Mouse (Mus musculus) kidney, embryonic 15.5 days (tissue): ENCODE data around the gene Fam107b. TPM values are rescaled to one million over a fixed set of nuclear protein-coding genes. Genes with fewer than 3 reads are reported as not detected.

Experiments used
- ATAC-seq: fragments of 200-750 bp; cut with Nextera tagmentation; replicated peaks from 2 replicates; pipeline ENCODE4 v1.8.0; 2017; ENCODE audit warnings: moderate TSS enrichment; ENCODE audit not compliant: low FRiP score
- H3K27ac ChIP-seq: fragments of 300-500 bp; sonication (generic); 2 replicates; pipeline ENCODE4 v1.5.1; 2015; ENCODE audit warnings: mild to moderate bottlenecking, inconsistent platforms
- H3K27me3 ChIP-seq: fragments of 300-500 bp; sonication (generic); 2 replicates; pipeline ENCODE4 v1.6.1; 2015; ENCODE audit warnings: inconsistent platforms
- H3K36me3 ChIP-seq: fragments of 300-500 bp; sonication (generic); 2 replicates; pipeline ENCODE4 v1.6.1; 2015; ENCODE audit warnings: inconsistent platforms
- H3K4me1 ChIP-seq: fragments of 300-500 bp; sonication (generic); 2 replicates; pipeline ENCODE4 v1.6.1; 2015; ENCODE audit warnings: inconsistent platforms
- H3K4me2 ChIP-seq: fragments of 300-500 bp; sonication (generic); 2 replicates; pipeline ENCODE4 v1.6.1; 2015; ENCODE audit warnings: moderate library complexity, mild to moderate bottlenecking, inconsistent platforms
- H3K4me3 ChIP-seq: fragments of 300-500 bp; sonication (generic); replicated peaks from 2 replicates; pipeline ENCODE4 v1.5.1; 2015; ENCODE audit warnings: mild to moderate bottlenecking, inconsistent platforms
- H3K9ac ChIP-seq: fragments of 300-500 bp; sonication (generic); 2 replicates; pipeline ENCODE4 v1.6.1; 2015; ENCODE audit warnings: mild to moderate bottlenecking, inconsistent platforms
- H3K9me3 ChIP-seq: fragments of 300-500 bp; sonication (generic); replicated peaks from 2 replicates; pipeline ENCODE4 v1.6.1; 2016; ENCODE audit warnings: inconsistent platforms
- WGBS: fragments of 180-500 bp; shearing (Covaris S2); methylation state at CpG from one replicate; pipeline ENCODE4 v1.1.7; 2015; ENCODE audit warnings: mixed read lengths; 5-methylcytosine and 5-hydroxymethylcytosine counted together
- polyA plus RNA-seq: library from polyadenylated mRNA; unstranded; fragments of >200 nt; fragmentation: Nextera tagmentation; extraction: Ambion mirVana; gene quantifications from 2 replicates; pipeline ENCODE4 v1.2.1, GENCODE M21; 2015

Fam107b gene
- polyA plus RNA-seq, 1 experiment from 2014 or later = 59.9 TPM

- Histone ChIP-seq H3K9ac (no peak overlapping the region), H3K27me3 (no peaks in the 10 kb centered on the region), H3K4me2 (no peak overlapping the region), H3K27ac (peak overlapping the region; percentile 45), H3K36me3 (no peaks in the 10 kb centered on the region), H3K4me3 (no peak overlapping the region), H3K9me3 (no peaks in the 10 kb centered on the region), H3K4me1 (peaks cover 14% of the 10 kb centered on the region)
- WGBS = 30% methylated on average over 2 of the region's 2 CpGs
- peak; percentile 49; the same call in 1 of the 2 replicates for ATAC-seq
These were observed 9.1 kb downstream of the Fam107b start for GRCm38 (mm10) chr2:3579316-3579902.

GRCm38 (mm10) chr2:3582830-3583229 is 12.5 kb downstream of the Fam107b start:
- no peak overlapping the region for H3K27ac ChIP-seq
- no peaks in the 10 kb centered on the region for H3K36me3 ChIP-seq
- no peaks in the 10 kb centered on the region for H3K9me3 ChIP-seq
- WGBS = 55% methylated on average over 2 of the region's 2 CpGs
- H3K4me2 ChIP-seq = no peak overlapping the region
- H3K4me1 ChIP-seq = peaks cover 3% of the 10 kb centered on the region; the same call in 1 of the 2 replicates
- H3K9ac ChIP-seq = no peak overlapping the region
- H3K27me3 ChIP-seq = no peaks in the 10 kb centered on the region
- no peak for ATAC-seq
- H3K4me3 ChIP-seq = no peak overlapping the region

GRCm38 (mm10) chr2:3585231-3585783 is 15.0 kb downstream of the Fam107b start:
- H3K9ac ChIP-seq = no peak overlapping the region
- no peak overlapping the region for H3K4me2 ChIP-seq
- ATAC-seq = peak; percentile 67; the same call in 1 of the 2 replicates
- 53% methylated on average over 3 of the region's 3 CpGs for WGBS
- peak overlapping the region; percentile 56 for H3K27ac ChIP-seq
- H3K4me1 ChIP-seq = no peaks in the 10 kb centered on the region
- H3K4me3 ChIP-seq = no peak overlapping the region
- H3K36me3 ChIP-seq = no peaks in the 10 kb centered on the region
- H3K9me3 ChIP-seq = no peaks in the 10 kb centered on the region
- H3K27me3 ChIP-seq = no peaks in the 10 kb centered on the region

- no peaks in the 10 kb centered on the region for H3K9me3 ChIP-seq
- no peak overlapping the region for H3K27ac ChIP-seq
- H3K4me1 ChIP-seq = no peaks in the 10 kb centered on the region
- no peak for ATAC-seq
- WGBS = 88% methylated on average over 6 of the region's 6 CpGs
- no peak overlapping the region for H3K4me2 ChIP-seq
- no peaks in the 10 kb centered on the region for H3K27me3 ChIP-seq
- H3K36me3 ChIP-seq = no peaks in the 10 kb centered on the region
- no peak overlapping the region for H3K9ac ChIP-seq
- H3K4me3 ChIP-seq = no peak overlapping the region
These were observed 20.0 kb downstream of the Fam107b start for GRCm38 (mm10) chr2:3590086-3590915.

GRCm38 (mm10) chr2:3590916-3591197 is 20.6 kb downstream of the Fam107b start:
- no peaks in the 10 kb centered on the region for H3K4me1 ChIP-seq
- no peak for ATAC-seq

GRCm38 (mm10) chr2:3594663-3595318 is 24.5 kb downstream of the Fam107b start:
- no peaks in the 10 kb centered on the region for H3K36me3 ChIP-seq
- H3K9ac ChIP-seq = no peak overlapping the region
- H3K27me3 ChIP-seq = no peaks in the 10 kb centered on the region
- no peak overlapping the region for H3K4me3 ChIP-seq
- H3K27ac ChIP-seq = no peak overlapping the region
- no peaks in the 10 kb centered on the region for H3K4me1 ChIP-seq
- H3K9me3 ChIP-seq = no peaks in the 10 kb centered on the region
- no peak for ATAC-seq
- H3K4me2 ChIP-seq = no peak overlapping the region
- WGBS = 79% methylated on average over 2 of the region's 2 CpGs

More at GRCm38 (mm10) chr2:3590916-3591197, 20.6 kb downstream of the Fam107b start:
- Histone ChIP-seq H3K4me3 (no peak overlapping the region), H3K4me2 (no peak overlapping the region), H3K27ac (no peak overlapping the region), H3K36me3 (no peaks in the 10 kb centered on the region), H3K9me3 (no peaks in the 10 kb centered on the region), H3K27me3 (no peaks in the 10 kb centered on the region), H3K9ac (no peak overlapping the region)
- 89% methylated on average over 1 of the region's 1 CpGs for WGBS

- Histone ChIP-seq H3K9me3 (no peaks in the 10 kb centered on the region), H3K4me1 (no peaks in the 10 kb centered on the region), H3K27ac (no peak overlapping the region), H3K27me3 (no peaks in the 10 kb centered on the region), H3K36me3 (no peaks in the 10 kb centered on the region), H3K9ac (no peak overlapping the region), H3K4me2 (no peak overlapping the region), H3K4me3 (no peak overlapping the region)
- 67% methylated on average over 3 of the region's 3 CpGs for WGBS
- ATAC-seq = no peak
These were observed 30.1 kb downstream of the Fam107b start for GRCm38 (mm10) chr2:3600421-3600820.

GRCm38 (mm10) chr2:3602599-3602998 is 32.3 kb downstream of the Fam107b start:
- Histone ChIP-seq H3K4me2 (no peak overlapping the region), H3K9me3 (no peaks in the 10 kb centered on the region), H3K36me3 (no peaks in the 10 kb centered on the region), H3K4me1 (no peaks in the 10 kb centered on the region), H3K4me3 (no peak overlapping the region), H3K9ac (no peak overlapping the region), H3K27me3 (no peaks in the 10 kb centered on the region), H3K27ac (no peak overlapping the region)
- WGBS = 93% methylated on average over 3 of the region's 3 CpGs
- ATAC-seq = no peak

GRCm38 (mm10) chr2:3603181-3603580 is 32.9 kb downstream of the Fam107b start:
- Histone ChIP-seq H3K4me3 (no peak overlapping the region), H3K4me2 (no peak overlapping the region), H3K4me1 (no peaks in the 10 kb centered on the region), H3K27ac (no peak overlapping the region), H3K36me3 (no peaks in the 10 kb centered on the region), H3K9me3 (no peaks in the 10 kb centered on the region), H3K9ac (no peak overlapping the region), H3K27me3 (no peaks in the 10 kb centered on the region)
- ATAC-seq = no peak
- 89% methylated on average over 5 of the region's 5 CpGs for WGBS

- Histone ChIP-seq H3K4me1 (no peaks in the 10 kb centered on the region), H3K27ac (no peak overlapping the region), H3K27me3 (no peaks in the 10 kb centered on the region), H3K9ac (no peak overlapping the region), H3K9me3 (no peaks in the 10 kb centered on the region), H3K4me2 (no peak overlapping the region), H3K36me3 (no peaks in the 10 kb centered on the region), H3K4me3 (no peak overlapping the region)
- WGBS = 53% methylated on average over 8 of the region's 8 CpGs
- no peak for ATAC-seq
These were observed 38.9 kb downstream of the Fam107b start for GRCm38 (mm10) chr2:3608868-3609854.

GRCm38 (mm10) chr2:3618446-3618845 is 48.2 kb downstream of the Fam107b start:
- Histone ChIP-seq H3K27ac (no peak overlapping the region), H3K4me1 (0 out of 2 replicates have a peak, but pooled peaks cover 8% of the 10 kb centered on the region), H3K36me3 (no peaks in the 10 kb centered on the region), H3K4me2 (no peak overlapping the region), H3K4me3 (no peak overlapping the region), H3K9me3 (no peaks in the 10 kb centered on the region), H3K9ac (no peak overlapping the region), H3K27me3 (no peaks in the 10 kb centered on the region)
- WGBS = 92% methylated on average over 1 of the region's 1 CpGs
- no peak for ATAC-seq
